Mouse (Mus musculus) cerebellum, adult 8-10 months (tissue): ENCODE measurements around the gene Srrd.
"Not testable (repeated sequence)": the region's sequence is repeated elsewhere in the genome, so short reads cannot be mapped to it uniquely, and the experiment has no call there.

ENCODE experiments used
- DNase-seq: peaks from one replicate; pipeline ENCODE4 v3.0.0; 2022

The Srrd gene

DNA sequence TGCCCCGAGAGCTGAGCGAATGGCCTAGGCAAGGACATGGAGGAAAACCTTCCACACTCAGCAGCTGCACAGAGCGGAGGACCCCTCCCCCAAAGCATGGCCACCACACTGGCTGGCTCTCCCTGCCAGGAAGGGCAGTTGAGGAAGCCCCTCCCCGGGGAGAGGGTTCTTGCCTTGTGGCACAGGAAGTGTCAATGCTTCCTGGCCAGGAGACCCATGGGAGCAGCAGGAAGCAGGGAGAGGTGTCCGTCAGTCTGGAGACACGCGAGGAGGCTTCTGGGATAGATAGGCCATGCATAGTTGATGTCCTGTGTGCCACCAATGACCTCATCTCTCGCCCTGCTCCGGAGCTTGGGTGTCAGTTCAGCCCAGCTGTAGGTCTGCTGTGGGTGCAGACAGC, 13.5 kb upstream of the Srrd start:
- DNase-seq = no peak

DNA sequence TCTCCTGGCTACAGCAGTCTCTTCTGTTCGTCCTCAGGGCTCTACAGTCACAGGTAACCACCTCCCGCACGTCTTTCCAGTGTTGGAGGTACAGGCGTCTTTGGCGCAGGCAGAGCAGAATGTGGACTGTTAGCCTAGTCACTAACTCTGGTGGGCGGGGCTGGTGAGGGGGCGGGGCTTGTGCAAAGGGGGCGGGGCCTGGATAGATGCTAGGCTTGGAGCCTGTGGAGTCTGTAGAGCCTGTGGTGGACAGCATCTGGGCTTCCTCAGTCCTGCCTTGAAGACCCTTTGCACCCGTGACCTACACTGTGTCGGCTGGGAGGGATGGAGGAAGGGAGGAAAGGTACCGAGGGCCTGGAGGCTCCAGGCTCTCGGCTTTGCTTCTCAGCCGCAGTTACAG, 13.1 kb upstream of the Srrd start, which contains the start of gene Gm6583:
Gene Gm6583, minus strand, starts transcription at position 124 of the 400 bp plus-strand sequence.
- no peak for DNase-seq

DNA sequence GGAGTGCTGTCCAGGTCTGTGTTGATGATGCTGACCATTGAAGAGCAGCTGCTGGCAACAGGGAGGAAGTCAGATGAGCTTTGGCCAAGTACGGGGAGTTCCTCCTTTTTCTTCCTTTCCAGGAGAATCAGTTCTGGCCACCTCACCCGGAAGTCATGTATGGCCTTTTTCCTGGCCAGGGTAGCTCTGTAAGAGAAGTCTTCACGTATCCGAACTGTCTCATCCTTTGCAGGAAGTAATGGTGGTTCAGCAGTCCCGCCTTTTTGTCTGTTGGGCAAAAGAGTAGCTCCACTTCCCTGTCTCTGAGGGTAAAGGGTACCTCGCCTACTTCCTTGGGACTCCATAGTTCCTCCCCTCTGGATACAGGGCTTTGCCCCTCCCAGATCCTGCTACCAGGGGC, 12.7 kb upstream of the Srrd start:
- no peak for DNase-seq

- no peak for DNase-seq
Observed at GRCm38 (mm10) chr5:112349169-112349568, 6.3 kb upstream of the Srrd start.

DNA sequence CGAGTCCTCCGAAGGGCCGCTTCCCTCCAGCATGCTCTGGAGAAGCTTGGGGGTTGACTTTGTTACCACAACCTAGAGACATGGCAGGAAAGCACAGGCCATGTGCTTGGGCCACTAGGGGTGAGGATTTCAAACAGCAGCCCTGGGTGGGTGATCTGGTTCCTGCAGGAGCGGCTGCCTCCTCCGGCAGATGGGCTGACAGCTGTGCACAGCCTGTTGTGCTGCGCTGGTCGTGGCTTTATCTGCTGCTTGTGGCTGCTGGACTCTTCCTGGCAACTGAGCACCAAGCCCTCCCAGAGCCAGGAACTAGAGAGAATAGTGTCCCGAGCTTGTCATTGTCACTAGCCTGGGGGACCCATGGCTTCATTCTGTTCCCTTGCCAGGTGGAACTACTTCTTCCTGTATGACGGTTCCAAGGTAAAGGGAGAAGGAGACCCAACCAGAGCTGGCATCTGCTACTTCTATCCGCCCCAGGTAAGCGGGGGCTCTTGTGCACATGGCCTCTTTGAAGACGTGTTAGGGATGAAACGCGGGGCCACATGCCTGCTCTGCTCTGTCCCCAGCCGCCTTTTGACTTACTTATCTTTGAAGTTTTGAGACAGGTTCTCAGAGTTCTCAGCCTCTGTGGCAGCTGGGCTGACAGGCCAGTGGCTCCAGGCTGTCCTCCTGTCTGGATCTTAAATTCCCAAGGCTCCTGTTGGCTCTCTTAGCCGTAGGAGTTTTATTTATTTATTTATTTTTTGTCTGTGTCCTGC, 3.5 kb upstream of the Srrd start:
- DNase-seq = no peak

GRCm38 (mm10) chr5:112344092-112344960, 1.5 kb upstream of the Srrd start:
- DNase-seq = no peak

DNA sequence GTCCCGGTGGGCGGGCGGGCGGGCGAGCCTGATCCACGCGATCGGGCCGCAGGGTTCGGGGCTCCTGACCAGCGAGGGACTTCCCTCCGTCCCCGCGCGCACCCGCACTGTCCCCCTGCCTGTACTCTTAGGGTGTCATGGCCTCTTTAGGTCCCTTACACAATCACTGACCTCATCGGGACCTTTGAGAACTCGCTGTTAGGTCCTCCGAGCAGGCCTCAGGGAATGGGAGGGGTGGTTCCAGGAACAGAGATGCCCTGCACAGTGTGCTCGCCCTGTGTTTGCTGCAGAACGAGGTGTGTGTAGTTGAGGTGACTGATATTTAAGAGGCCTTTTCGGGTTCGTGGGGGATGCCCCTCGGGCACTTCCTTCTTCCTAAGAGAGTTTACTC, 360 bp upstream of the Srrd start:
- DNase-seq = no peak

GRCm38 (mm10) chr5:112339215-112339614, 3.6 kb downstream of the Srrd start:
- no peak for DNase-seq

GRCm38 (mm10) chr5:112337004-112337403, 5.8 kb downstream of the Srrd start:
- no peak for DNase-seq

- peak; percentile 46 for DNase-seq
Observed at GRCm38 (mm10) chr5:112335473-112335872, 7.4 kb downstream of the Srrd start.

- no peak for DNase-seq
Observed at GRCm38 (mm10) chr5:112329805-112330564, 12.9 kb downstream of the Srrd start.

- DNase-seq = no peak
Observed at GRCm38 (mm10) chr5:112327854-112328253, 15.0 kb downstream of the Srrd start.

GRCm38 (mm10) chr5:112326446-112327009, 16.3 kb downstream of the Srrd start:
- no peak for DNase-seq

GRCm38 (mm10) chr5:112325546-112326445, 17.0 kb downstream of the Srrd start, which contains the start of gene Tfip11:
TSS of gene Tfip11 (plus strand) at chr5:112326358.
- DNase-seq = peak; percentile 93

GRCm38 (mm10) chr5:112324637-112325545, 17.9 kb downstream of the Srrd start:
- DNase-seq = no peak

GRCm38 (mm10) chr5:112323246-112323645, 19.6 kb downstream of the Srrd start:
- no peak for DNase-seq

DNA sequence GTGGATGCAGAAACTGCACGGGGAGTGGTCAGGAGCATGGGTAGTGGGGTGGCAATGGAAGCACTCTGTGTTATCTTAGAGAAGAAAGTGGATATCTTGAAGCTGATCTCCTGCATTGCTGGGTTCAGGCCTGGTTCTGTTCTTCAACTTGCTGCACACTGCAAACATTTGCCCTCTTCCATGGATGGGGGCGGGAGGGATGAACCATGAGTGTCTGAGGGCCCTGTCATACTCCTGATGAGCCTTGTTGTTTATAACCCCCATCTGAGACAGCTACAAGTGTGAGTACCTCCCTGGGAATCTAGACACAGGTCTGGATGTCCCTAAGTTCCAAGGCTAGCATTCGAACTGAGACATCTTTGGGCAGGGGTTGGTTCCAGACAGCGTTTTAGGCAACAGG, 21.5 kb downstream of the Srrd start:
- no peak for DNase-seq

- DNase-seq = peak; percentile 38
Observed at GRCm38 (mm10) chr5:112320936-112321335, 21.9 kb downstream of the Srrd start.

DNA sequence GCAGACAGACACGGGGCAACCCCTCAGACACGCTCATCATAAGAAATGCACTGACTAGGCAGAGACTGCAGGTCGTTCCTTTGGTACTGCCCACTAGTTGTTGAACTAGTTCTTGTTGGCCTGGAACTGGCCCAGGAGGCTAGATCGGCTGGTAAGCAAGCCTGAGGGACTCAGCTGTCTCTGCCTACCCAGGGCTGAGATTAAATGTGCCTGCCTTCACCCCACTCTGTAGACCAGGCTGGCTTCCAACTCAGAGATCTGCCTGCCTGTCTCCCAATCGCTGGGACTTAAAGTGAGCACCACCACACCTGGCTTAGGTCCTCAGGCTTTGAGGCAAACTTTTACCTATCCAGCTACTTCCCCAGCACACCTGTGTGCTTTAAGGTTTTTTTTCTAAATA, 22.5 kb downstream of the Srrd start:
- DNase-seq = no peak

DNA sequence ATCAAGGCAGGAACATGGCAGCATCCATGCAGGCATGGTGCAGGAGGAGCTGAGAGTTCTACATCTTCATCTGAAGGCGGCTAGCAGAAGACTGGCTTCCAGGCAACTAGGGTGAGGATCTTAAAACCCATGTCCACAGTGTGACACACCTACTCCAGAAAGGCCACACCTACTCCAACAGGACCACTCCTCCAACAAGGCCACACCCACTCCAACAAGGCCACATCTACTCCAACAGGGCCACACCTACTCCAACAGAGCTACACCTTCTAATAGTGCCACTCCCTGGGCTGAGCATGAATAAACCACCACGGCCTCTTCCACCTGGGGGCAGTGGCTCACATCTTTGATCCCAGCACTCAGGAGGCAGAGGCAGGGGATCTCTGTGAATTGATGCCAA, 23.5 kb downstream of the Srrd start:
- not testable (repeated sequence) for DNase-seq

- DNase-seq = no peak
Observed at GRCm38 (mm10) chr5:112317328-112317727, 25.5 kb downstream of the Srrd start.
